Mouse (Mus musculus): ENCODE data around the gene Gcn1l1.

The Gcn1l1 gene

DNA sequence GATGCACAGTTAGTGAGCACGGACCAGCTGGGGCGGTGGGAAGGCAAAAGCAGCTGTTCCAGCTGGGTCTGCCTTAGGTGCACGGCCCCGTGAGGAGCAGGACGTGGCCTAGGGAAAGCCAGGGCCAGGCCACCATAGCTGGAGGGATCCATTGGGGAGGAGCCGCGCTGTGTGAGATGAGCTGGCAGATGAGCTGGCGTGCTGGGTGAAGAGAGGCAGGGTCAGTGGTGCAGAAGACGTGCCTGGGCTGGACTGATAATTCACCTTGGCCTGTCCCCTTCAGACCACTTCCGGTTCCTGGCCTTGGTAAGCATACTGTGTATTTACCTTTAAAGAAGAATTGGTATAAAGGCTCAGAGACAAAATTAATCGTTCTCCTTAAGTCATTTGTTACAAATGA is 46.5 kb downstream of the Gcn1l1 start:
- DNase-seq (ENCODE audit: low spot score): no peak

DNA sequence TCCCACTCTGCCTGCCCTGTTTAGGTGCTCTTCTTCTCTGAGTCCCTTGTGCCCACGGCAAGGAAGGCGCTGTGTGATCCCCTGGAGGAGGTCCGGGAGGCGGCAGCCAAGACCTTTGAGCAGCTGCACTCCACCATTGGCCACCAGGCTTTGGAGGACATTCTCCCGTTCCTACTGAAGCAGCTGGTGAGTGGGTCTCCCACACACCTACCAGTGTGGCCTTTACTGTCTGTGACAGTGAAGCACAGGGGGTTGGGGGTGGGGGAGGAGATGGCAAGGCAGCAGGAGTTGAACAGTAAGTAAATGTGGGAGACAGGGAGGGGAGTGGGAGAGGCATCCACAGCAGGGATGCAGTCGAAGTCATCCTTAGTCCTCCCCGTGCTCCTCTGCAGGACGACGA is 48.3 kb downstream of the Gcn1l1 start:
- DNase-seq (ENCODE audit: low spot score): no peak

DNA sequence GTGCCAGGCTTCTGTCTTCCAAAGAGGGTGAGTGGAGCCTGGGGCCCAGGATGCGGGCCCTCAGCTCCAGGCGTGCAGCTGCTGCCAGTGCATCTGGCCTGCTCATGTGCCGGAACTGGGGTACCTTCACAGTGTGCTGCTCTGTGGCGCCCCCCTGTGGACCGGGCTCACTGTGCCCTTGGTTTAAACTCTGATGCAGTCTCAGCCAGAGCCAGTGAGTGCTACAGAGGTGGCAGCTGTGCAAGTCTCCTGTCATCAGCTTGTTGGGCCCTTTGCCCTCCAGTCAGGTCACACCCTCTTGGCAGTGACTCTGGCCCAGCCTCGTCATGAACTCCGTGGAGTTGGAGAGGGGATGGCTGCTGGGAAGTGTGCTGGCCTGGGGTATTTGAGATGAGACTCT is 49.9 kb downstream of the Gcn1l1 start:
- DNase-seq (ENCODE audit: low spot score): no peak

DNA sequence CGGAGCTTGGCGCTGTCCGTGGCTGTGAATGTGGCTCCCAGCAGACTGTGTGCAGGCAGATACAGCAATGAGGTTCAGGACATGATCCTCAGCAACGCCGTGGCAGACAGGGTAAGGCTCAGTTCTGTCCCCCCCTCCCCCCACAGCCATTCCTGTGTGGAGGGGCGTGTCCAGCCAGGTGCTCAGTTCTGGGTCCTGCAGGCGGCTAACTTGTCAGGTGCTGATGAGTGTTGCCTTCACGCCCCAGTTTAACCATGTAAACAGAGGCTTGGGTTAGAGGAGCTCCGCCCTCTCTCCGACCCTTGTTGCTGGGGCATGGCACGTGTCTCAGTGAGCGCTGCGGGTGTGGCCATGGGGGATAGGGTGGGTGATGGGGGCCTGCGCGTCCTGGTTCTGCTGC is 54.6 kb downstream of the Gcn1l1 start:
- DNase-seq (ENCODE audit: low spot score): no peak

DNA sequence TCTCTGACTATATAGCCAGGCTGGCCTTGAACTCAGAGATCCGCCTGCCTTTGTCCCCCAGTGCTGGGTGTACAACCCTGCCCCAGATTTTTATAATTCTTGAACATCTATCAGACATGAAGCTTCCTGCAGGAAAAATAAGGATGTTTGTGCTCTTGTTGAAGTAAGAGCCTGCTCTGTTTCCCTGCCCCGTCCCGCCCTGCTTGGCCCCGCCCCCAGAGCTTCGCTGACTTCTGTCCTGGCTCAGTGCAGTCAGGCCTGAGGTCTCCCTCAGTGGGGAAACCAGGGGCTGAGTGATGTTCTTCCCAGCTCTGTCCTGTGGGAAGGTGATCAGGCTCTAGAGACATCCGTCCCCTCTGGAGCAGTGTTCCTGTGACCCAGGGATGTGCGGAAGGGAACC is 57.6 kb downstream of the Gcn1l1 start:
- DNase-seq (ENCODE audit: low spot score): no peak

DNA sequence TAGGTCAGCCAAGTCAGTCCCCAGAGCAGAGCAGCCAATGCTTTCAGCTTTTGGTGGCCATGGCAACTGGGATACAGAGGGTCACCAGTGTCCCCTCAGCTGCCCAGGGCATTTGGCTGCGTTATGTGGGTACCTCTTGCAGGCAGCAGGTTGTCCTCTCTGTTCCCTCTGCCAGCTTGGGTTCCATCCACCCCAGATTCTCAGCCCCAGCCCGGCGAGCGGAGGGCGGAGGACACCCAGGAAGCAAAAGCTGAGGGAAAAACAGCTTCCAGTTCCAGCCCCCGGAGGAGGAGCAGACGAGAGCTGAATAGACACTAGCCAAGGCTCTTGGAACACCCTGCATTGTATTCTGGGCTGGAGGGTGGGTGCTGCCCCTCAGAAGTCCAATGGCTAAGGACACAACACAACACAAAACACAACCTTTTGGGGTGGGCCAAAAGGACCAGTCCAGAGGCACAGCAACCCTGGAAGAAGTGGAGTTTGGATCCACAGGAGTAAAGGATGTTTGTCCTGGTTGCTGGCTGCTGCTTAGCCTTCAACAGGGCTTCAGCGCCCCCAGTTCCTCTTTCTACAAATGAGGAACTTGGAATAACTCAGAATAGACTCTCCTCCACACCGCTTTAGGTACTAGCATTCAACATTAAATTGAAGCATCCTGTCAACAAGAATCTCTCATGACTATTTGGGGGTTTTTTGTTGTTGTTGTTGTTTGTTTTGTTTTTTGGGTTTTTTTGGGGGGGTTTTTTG is 58.8 kb downstream of the Gcn1l1 start:
- no peak for DNase-seq (ENCODE audit: low spot score)

DNA sequence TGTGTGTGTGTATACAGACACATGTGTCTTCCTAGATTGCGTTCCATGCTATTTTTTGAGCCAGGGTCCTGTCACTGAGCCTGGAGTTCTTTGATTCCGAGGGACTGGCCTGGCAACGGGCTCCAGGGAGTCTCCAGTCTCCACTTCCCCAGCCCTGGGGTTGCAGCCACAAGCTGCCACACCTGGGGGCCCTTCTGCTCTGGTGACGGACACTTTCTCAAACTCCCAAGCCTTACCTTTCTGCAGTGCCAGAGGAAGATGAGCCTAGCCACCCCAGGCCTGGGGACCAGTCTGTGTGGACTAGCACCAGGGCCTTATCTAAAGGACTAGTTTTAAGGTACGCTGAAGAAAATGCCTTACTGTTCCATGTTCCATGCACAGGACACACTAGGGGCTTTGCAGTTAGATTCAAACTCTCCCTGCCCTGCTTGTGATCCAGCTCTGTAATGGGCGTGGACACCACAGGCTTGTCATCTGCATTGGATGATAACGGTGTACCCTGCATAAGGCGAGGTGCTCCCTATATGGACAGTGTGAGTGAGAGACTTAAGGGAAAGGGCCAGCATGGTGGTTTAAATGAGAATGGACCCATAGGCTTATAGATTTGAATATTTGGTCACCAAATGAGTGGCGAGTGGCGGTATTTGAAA is 61.3 kb downstream of the Gcn1l1 start:
- DNase-seq (ENCODE audit: low spot score): no peak

DNA sequence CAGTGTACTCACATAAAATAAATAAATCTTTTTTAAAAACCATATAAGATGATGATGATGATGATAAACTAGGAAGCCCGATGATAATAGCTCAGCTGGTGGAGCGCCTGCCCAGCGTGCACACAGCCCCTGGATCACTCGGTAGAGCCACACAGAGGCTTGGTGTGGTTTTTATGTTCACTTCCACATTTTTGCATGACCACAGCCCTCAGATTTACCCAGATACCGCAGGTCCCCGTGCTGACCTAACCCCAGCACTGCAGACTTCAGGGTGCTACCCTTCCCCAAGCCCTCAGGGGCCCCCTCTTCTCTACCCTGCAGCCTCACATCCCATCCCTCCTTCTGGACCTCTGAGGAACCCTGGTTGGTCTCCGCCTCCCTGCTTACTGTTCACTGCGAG is 63.0 kb downstream of the Gcn1l1 start:
- no peak for DNase-seq (ENCODE audit: low spot score)

DNA sequence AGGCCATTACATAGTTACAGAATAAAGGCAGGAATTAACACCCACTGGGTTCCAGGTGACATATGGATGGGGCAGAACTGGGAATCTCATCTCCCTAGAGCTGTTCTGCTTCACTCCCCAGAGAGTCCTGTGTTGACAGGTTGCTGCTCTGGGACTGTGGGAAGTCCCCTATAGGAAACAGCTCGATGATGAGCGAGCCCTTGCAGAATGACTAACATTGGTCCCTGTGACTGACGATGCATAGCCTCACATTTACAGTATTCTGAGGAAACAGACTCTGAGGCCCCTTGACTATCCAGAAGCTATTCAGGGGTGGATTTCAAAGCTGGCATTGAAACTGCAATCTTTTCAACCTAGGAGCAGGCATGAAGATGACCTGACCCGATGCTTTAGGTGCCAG is 64.6 kb downstream of the Gcn1l1 start:
- DNase-seq (ENCODE audit: low spot score): no peak

DNA sequence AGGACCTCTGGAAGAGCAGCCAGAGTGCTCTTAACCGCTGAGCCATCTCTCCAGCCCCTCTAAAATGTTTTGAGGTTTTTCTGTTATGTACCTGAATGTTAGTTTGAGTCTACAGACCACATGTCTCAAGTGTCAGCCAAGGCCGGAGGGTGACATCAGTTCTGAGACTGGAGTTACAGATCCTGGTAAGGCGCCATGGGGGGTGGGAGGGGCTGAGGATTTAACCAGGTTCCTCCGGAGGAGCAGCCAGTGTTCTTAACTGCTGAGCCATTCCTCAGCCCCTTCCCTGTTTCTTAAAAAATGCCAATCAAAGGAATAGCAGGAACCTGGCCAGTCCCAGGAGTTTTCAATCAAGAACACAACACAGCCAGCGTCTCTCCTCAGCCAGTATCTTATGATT is 65.2 kb downstream of the Gcn1l1 start:
- no peak for DNase-seq (ENCODE audit: low spot score)

DNA sequence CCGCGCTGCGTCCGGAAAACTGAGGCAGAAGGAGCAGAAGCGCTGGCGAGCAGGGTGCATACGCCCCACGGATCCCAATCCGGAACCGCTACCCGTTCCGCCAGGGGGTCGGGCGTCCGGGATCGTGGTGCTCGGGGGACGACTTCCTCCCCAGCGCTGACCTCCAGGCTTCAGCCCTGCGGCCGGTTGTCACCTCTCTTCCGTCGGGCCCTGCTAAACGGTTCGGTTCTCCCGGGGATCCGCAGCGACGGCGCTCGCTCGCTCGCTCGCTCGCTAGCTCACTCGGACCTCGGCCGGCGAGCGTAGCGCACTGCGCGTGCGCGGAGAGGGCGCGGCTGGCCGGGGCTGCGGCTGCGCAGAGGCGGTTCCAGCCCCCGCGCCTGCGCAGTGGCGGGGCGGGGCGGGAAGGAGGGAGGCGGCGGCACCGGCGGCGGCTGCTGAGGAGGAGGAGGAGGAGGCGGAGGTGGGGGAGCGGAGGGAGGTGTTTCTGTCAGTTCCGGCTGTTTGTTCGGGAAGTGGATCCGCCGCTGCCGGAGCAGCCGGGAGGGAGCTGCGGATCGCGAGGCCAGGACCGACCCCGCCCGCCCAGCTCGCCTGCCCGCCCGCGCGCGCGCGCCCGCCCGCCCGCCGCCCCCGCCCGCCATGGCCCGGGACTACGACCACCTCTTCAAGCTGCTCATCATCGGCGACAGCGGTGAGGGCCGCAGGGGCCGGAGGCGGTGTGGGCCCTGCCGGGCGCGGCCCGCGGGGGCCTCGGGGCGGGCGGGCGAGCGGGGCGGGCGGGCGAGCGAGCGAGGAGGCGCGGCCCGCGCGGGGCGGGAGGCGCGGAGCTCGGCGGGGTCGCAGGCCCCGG is 66.7 kb downstream of the Gcn1l1 start, which contains the start of gene Rab35:
TSS of gene Rab35 (plus strand) at position 404 of the 853 bp plus-strand sequence.
- DNase-seq (ENCODE audit: low spot score): peak; percentile 92

DNA sequence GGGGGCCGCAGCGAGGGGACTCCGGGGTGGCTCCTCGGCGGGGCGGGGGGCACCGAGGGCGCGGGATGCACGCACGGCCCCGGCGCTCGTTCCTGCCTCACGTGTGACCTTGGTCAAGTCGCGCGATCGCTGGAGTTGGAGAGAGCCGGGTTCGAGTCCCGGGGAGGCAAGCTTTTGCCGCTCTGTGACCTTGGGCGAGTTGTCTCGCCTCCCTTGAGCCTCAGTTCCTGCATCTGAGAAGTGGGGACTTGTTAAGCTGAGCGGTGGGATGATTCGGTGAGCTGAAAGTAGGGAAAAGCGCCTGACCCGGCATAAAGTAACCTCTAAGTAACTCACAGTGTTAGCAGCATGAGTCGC is 67.3 kb downstream of the Gcn1l1 start:
- peak; percentile 59 for DNase-seq (ENCODE audit: low spot score)

DNA sequence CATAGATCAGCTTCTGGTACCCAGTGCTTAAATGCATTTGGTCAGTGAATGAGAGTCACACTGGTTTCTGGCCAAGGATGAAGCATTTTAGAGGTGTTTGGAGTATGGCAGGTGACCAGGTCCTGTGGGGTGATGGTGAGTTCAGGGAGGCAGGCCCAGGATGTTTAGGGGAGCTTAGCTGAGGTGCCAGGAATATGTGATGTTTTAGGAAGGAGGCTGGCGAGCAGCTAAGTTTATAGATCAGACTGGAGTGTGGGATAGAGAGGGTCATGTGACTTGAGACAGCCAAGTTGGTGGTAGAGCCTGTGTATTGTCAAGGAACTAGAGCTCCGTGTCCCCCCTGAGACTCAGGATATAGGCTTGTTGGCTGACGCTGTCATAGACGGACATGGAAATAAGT is 68.0 kb downstream of the Gcn1l1 start:
- no peak for DNase-seq (ENCODE audit: low spot score)

DNA sequence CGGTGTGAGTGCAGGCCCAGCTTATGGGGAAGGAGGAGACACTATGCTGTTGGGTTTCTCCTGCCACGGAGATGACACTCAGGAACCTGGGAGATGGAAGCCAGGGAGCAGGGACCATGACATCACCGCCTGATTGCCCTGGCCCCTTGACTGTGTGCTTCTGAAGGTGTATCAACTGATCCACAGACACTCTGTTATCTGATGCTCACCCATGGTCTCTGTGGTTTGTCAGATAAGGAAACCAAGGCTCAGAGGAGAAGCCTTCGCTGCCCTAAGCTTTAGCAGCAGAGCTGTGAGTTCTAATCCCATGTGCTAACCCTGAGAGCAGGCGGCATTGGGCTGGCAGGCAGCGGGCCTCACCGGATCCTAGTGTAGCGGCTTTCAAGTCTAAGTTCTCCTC is 69.0 kb downstream of the Gcn1l1 start:
- no peak for DNase-seq (ENCODE audit: low spot score)

DNA sequence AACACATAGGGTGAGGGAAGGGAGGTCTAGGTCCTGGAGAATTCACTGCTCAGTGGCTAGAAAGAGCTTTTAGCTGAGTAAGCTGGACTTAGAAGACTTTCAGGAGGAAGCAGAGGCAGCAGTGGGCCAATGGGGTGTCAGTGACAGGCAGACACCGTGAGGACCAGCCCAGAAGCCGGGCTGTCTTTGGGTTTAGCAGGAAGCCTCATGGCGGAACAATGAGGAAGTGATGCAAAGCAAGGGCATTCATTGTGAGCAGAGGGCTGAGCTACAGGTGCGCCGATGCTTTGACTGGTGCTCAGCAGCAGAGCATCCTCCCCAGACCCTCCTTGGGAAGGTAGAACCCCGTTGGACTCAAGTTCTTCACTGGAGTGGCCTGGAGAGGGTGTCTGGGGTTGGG is 70.5 kb downstream of the Gcn1l1 start:
- DNase-seq (ENCODE audit: low spot score): no peak

DNA sequence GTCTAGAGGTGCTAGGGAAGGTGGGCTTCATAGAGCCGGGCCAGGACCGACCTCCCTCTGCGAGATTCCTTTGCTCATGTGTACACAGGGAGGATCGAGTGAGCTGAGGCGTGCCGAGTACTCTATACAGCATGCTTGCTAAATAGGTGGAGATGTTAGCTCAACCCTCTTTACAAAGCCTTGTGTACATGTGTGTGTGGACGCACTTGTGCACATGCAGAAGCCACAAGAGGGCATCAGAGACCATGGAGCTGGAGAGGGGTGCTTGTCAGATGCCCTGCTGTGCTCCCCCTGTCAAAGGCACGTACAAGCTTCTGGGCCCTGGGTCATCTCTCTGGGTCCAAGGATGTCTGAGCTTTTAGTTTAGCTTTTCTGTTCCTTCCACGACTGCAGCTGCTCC is 79.1 kb downstream of the Gcn1l1 start:
- no peak for DNase-seq (ENCODE audit: low spot score)

DNA sequence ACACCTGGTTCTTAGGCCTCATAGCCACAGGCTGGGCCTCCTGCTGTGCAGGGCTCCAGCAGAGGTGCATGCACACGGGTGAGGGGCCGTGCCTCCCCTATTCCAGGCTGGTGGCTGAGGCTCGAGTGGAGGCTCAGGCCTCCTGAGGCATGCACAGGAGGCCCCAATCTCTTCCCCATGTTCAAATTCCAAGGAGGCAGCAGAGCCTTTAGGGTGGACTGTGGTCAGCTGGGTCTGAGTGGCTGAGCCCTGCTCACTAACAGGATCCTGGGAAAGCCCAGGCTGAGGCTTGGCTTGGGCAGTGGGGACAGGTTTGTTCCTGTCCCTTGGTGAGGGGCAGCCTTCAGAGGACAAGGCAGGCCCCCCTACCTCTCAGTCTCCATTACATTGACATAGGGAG is 83.8 kb downstream of the Gcn1l1 start:
- DNase-seq (ENCODE audit: low spot score): no peak

DNA sequence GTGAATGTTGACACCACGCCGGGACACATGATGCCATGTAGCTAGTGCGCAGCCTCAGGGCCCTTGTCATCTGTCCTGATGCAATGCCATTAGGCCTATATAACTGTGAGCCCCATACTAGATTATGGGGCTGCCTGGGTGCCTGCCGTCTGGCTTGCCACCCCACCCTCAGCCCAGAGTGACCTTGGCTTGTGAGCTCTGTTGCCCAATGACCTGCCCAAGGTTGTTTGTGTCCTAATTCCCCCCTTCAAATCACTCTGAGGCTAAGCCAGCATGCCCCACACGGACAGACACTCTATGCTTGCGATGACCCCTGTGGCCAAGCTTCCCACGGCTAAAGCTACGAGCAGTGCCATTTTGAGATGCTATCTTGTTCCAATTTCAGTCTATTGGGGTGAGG is 84.6 kb downstream of the Gcn1l1 start:
- DNase-seq (ENCODE audit: low spot score): no peak

DNA sequence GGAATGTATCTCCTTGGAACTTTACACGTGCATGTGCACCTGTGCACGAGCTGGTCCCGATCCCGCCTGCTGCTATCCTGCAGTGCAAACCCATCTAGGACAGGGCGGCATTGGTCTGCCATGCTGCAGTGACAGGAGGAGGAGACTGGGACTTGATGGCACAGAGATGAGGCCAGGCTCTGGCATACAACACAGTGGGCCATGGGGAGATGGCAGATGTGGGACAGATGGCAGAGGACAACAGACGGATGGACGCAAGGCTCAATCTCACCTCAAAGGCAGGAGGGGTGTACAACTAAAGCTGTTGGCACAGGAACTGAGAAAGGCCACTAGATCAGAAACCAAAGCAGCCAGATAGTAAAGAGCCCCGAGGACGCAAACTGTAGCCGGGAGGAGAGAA is 85.8 kb downstream of the Gcn1l1 start:
- DNase-seq (ENCODE audit: low spot score): no peak

DNA sequence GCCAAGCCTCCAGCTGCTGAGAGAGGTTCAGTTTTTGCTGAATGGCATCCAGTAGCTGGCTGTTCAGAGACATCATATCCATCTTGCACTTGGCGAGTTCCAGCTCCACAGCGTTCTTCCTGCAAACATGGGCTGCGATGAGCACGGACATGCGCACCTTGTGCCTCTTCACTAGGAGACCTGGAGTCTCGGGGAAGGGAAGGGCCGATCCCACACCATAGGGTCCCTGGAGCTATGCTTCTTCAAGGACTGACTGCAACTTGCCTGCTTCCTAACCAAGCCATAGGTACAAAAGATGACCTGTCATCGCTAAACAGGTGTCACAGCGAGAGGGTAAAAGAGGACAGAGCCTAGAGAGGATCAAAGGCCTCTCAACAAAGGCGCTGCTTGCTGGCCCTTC is 86.8 kb downstream of the Gcn1l1 start:
- DNase-seq (ENCODE audit: low spot score): no peak

DNA sequence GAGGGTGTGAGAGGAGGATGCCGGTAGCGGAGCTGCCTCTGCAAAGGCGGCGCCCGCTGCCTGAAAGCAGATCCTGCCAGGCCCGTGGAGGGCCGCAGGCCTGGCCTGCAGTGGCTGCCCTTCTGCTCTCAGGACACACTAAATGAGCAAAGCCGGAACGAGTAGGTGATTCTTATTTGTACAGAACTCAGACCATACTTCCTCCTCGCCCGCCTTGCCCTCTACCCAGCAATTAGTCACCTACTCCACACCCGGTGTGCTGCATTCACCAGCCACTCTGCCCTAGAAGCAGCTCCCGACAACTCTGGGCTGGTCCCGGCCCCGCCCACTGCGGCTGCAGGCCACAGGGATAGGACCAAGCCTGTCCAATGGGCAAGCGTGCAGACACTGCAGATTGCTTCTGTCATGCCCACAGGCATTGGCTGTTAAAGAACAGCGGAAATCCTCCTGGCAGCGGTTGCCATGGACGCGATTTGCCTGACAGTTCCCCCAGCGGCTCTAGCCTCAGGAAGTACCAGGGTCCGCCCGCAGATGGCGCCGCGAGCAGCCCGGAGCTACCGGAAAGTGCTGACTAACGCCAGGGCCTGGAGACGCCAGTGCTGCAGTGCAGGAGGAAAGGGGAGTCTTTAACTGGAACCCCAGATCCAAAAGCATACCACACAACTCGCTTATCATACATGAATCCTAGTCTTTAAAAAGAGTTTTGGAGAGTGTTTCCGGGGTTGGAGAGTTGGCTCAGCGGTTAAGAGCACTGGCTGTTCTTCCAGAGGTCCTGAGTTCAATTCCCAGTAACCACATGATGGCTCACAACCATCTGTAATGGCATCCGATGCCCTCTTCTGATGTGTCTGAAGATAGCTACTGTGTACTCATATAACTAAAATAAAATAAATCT is 87.9 kb downstream of the Gcn1l1 start:
- DNase-seq (ENCODE audit: low spot score): peak; percentile 96

DNA sequence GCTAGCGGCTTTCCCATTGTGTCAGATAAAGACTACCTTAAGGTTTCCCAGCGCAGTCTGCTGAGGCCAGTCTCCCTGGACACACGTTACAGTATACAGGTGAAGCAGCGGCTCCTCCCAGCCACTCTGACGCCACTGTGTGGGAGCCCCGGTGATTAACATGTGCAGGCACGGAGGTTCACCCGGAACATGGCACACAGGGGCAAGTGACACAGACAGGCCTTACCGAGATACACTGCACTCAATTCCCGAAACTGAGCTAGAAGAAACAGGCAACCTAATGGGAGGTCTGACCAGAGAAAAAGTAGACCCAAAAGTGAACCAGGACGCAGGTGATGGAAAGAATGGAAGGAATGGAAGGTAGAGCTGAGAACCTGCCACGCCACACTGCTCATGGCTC is 88.7 kb downstream of the Gcn1l1 start:
- DNase-seq (ENCODE audit: low spot score): no peak
